Mouse (Mus musculus) A20 (cell line): ENCODE data around the gene Sema3g.
A peak's percentile ranks its signal among the peaks of the same experiment; 100 is the strongest.

Experiments used
- DNase-seq: peaks from one replicate; pipeline ENCODE4 v3.0.0-alpha.2; 2011; ENCODE audit warnings: low read depth, low spot score

Sema3g gene

DNA sequence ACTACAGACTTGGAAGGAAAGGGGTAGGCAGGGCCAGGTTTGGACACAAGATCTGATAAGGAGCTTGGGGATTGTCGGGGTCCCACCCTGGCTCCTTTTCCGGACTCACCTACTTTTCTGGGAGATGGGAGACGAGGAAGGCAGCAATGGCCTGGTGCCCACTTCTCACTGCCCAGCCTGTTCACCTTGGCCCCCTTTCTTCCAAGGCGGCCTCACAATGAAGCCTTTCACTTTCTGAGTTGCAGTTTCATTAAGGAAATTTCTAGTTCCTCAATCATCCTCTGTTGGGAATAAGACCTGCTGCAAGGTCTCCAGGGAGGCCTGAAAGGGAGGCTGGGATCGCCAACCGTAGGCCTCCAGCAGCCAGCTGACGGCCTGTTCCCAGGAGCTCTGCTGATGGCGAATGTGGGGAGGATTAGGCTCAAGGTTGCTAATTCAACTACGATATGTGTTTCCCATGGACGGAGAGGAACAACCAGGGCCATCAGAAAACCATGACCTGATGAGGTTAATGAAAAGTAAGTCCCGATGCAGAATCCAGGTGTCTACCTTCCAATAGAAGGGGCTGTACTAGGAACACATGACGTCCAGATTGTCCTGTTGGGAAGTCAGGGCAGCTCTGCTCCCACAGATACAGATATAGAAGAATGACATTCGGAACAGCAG lies 14.9 kb downstream of the Sema3g start:
- no peak for DNase-seq

GRCm38 (mm10) chr14:31233070-31233995 lies 15.7 kb downstream of the Sema3g start:
- no peak for DNase-seq

GRCm38 (mm10) chr14:31233996-31234591 lies 16.4 kb downstream of the Sema3g start:
- peak; percentile 59 for DNase-seq

GRCm38 (mm10) chr14:31237101-31237882 lies 19.6 kb downstream of the Sema3g start:
- no peak for DNase-seq

GRCm38 (mm10) chr14:31240528-31240927 lies 22.9 kb downstream of the Sema3g start:
- DNase-seq = no peak

DNA sequence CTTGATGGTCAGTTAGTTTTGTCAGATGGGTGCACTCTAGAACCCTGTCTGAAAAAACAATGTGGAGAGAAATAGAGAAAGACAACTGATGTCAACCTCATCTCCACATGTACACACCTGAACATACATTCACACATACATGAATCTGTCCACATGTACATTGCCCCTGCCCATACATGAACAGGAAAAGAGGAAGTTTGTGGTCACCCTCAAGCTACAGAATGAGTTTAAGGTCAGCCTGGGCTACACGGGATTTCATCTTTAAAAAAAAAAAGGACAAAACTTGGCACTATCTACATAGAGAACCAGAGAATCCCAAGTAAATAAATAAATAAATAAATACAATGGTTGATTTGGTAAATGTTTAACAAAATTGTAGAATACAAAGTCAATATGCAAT lies 27.1 kb downstream of the Sema3g start:
- no peak for DNase-seq

DNA sequence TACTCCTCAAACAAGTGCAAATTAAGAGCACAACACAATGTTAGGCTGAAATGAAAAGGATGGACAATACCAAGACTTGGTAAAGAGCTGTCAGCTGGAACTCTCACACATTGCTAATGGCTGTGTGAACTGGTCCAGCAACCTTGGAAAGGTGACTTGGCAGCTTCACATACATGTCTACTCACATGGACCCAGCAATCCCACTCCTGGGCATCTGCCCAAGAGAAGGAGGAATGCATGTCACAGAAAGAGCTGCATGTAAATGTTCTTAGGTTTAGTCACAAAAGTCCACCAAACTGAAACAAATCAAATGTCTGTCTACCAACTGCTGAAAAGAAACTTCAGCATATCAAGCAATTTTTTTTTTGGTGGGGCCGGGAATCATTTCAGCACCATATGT lies 28.3 kb downstream of the Sema3g start:
- no peak for DNase-seq

DNA sequence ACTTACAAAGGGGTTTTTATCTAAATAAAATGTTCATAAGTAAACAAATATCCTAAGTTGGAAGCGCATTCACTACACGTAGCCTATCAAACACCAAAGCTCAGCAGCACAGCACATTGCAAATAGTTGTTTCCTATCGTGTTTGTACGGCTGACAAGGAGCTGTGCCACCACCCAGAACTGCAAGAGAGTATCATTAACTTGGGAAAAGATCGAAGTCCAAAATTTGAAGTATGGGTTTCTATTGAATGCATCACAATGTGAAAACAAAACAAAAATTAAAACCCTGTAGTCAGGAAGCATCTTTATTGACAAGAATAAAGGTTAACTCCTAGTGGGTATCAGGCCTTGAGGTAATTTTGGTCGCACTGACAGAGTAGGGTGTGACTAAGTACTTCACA lies 30.7 kb downstream of the Sema3g start:
- no peak for DNase-seq

DNA sequence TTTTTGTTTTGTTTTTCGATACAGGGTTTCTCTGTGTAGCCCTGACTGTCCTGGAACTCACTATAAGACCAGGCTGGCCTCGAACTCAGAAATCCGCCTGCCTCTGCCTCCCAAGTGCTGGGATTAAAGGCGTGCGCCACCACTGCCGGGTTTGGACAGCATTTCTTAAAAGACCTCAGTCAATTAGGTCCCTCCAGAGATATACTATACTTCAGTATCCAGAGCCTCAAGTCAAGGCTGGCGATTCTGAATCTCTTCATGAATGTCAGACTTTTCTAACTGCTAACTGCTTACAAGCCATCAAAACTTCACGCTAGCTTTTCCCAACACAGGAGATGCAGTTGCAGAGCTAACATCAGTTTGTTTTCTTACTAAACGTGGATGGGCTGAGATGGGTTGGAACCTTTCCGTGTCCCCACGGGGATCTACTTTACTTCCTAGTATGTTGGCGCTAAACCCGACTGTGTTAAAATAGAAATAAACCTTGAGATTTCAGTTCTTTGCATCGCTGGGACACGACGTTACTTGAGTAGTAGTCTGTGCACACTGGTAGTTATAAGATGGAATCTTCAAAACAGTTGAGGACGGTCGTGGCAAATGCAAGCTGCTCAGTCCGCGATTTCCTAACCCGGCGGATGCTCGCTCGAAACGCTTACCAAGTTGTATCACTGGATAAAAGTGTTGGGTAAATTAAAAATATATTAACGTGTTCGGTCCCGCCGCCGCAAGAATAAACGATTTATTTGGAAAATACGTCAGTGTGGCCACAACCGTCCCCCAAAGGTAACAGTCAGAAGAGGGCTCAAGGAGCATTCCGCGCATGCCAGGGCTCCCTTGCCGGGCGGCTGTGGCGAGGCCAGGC lies 32.8 kb downstream of the Sema3g start:
- no peak for DNase-seq

- peak; percentile 98 for DNase-seq
Measured at GRCm38 (mm10) chr14:31251084-31251604, 33.5 kb downstream of the Sema3g start, which contains the start of the genes Phf7 and Bap1. Phf7 (minus strand) TSS chr14:31251317. Bap1 (plus strand) TSS chr14:31251450.

DNA sequence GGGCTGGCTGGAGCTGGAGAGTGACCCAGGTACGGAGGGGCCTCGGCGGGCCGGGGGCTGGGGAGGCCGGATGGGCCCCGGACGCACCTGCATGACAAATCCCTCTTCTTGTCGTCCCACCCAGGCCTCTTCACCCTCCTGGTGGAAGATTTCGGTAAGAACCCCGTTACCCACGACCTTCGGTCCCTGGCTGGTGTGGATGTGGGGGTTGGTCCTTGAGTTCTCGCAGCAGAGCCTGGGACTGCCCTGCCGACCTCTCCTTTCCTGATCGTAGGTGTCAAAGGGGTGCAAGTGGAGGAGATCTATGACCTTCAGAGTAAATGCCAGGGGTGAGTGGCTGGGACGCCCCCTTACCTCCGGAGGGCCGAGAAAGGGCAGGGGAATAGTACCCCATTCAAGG lies 34.0 kb downstream of the Sema3g start:
- no peak for DNase-seq

- no peak for DNase-seq
Measured at GRCm38 (mm10) chr14:31252091-31252490, 34.4 kb downstream of the Sema3g start.

GRCm38 (mm10) chr14:31258476-31259050 lies 40.9 kb downstream of the Sema3g start:
- no peak for DNase-seq

DNA sequence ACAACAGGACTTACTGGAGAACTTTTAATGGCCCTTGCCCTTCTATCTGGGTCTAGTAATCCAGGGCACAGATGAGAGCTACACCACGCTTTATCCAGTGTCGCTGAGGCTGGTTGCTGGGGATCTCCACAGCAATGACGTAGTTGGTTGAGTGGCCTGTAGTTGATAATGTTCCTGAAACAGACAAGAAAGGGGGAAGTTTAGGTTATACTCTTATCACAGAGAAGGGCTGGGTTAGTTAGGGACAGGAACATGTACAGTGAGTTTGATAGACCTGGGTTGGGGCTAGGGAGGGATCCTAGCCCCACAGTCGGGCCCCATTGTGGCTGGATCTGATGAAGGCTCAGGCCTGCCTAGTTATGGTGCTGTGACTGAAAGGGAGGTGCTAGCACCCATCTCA lies 42.7 kb downstream of the Sema3g start:
- no peak for DNase-seq

- no peak for DNase-seq
Measured at GRCm38 (mm10) chr14:31260932-31261331, 43.3 kb downstream of the Sema3g start.

DNA sequence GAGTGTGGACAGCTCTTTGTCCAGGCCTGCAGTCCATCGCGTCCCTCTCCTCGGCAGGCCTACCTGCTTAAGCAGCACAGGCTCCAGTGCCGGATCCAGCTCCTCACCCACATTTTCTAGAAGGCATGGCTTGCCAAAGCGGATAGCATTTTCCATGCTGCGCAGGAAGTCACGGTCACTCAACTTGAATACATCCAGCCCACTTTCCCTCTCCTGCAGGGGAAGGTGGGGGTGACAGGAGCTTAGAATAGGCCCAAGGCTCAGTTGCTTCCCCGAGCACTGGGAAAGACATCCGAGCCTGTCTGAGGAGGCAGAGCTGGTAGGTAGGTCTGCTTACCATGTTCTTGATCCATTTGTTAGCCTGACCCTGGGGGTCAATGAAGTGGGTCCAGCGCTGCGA lies 50.0 kb downstream of the Sema3g start:
- DNase-seq = no peak

GRCm38 (mm10) chr14:31268301-31269001 lies 50.8 kb downstream of the Sema3g start:
- DNase-seq = no peak

- no peak for DNase-seq
Measured at GRCm38 (mm10) chr14:31269456-31270100, 51.9 kb downstream of the Sema3g start.

DNA sequence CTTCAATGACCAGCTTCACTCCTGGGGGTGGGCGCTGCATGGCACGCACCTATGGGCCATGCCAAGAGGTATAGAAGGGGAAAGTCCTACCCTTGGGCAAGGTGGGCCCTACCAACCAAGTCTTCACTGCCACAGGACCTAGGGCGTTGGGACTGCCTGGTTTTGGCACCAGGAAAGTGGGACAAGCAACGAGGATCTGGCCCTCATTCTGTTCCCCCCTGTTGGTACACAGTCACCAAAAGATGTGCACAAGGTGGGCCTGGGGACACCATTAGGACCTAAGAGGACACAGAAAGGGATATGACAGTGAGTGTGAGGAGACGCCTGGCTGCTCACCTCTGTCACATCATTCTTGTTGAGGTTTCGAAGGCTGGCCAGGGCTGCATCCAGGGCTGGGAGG lies 53.5 kb downstream of the Sema3g start:
- no peak for DNase-seq
